Mouse (Mus musculus) ES-CJ7 (cell line): ENCODE measurements at regions not wholly inside any gene's neighbourhood (a gene's known extent, or its start where the extent isn't known, plus 50 kb on each side); places are given as distances from the start of the nearest gene placed in this dataset.

Experiments
- DNase-seq: peaks from one replicate; pipeline ENCODE4 v3.0.0; 2011; ENCODE audit warnings: low read depth, low spot score

- no peak for DNase-seq
These were observed 58.8 kb upstream of the Fut8 start for GRCm38 (mm10) chr12:77179138-77179537.

DNA sequence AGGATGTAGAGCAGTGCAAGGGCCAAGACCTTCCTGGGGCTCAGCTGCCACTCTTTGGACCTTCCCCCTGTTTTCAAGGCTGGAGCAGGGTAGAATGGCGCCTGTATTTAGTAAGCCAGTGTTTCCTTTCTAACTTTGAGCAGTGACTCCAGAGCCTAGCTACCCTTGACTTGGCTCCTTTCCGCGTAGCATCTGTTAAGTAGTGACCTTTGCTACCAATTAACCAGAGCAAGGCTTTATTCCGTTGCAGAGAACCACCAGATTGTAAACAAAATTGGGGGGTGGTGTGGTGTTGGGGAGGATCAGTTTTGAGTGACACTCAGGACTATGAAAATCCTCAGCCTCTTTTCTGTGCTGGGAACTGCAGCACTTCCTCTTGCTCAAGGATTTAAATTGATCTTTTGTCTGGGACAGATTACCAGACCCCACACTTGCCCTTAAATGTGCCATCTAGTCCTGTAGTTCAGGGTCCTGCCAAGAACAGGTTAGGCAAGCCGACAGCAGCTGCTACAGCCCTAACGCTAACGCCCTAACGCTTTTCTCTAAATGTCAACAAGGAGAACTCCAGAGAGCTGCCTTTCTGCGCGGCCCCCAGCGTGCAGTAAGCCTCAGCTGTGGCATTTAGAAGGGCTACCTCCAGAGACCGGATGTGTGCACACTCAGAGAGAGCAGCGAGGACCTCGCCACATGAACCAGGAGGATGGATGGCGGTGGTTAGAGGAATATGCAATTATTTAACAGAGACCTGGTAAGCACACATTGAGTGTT is 59.9 kb upstream of the Fut8 start:
- no peak for DNase-seq

DNA sequence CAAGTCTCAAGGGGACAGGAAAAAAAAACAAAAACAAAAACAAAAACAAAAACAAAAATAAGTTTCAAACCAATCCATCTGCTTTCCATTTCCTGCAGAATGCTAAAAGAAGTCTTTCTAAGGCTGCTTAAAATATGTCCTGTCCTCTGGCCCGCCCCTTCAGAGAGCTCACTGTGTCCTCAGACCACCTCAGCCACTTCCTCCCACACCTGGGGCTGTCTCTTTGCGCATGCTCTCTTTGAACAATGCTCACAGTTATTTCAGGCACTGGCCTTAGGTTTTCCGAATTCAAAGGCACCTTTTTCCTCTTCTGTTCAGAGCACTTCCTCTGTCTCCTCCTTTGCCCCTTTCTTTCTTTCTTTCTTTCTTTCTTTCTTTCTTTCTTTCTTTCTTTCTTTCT is 60.6 kb upstream of the Fut8 start:
- DNase-seq = peak; percentile 45

- DNase-seq = no peak
These were observed 63.9 kb upstream of the Fut8 start for GRCm38 (mm10) chr12:77174032-77174431.

DNA sequence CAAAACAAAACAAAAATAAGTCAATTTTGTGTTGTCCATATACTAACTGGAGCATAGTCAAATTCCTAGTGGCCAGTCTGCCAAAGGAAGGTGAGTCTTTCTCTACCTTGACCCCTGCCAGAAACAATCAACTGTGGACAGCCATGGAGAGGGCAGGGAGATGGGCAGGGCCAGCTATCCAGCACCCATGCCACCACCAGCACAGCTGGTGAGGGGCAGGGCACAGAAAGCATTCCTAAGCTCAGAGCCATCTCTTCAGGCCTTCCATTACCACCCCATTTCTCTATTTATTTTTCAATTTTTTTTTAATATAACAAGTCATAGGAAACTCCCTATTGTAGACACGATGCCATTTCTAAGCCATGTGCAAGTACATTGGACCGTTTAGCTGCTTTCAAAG is 65.4 kb upstream of the Fut8 start:
- no peak for DNase-seq

DNA sequence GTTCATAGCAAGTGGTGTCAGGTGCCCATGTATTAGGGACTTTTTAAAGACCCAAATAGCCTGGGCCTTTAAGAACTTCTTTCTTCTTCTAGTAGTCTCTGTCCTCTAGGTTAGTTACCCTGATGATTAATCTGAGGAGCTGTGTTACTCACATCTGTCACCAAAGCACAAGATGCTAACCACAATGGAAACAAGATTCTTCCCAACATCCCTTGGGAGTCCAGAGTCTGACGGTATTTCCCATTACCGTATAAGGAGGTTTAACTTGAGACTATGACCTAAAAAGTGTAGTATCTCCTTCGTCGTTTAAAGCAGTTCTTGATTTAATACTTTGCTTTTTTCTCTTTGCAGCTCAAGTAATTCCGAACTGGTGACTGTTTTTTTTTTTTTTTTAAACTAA is 67.7 kb upstream of the Fut8 start:
- DNase-seq = no peak

- no peak for DNase-seq
These were observed 69.6 kb upstream of the Fut8 start for GRCm38 (mm10) chr12:77168367-77168766.

GRCm38 (mm10) chr12:77156698-77157097 is 81.2 kb upstream of the Fut8 start:
- DNase-seq = no peak

GRCm38 (mm10) chr12:77155626-77156025 is 82.3 kb upstream of the Fut8 start:
- DNase-seq = no peak

DNA sequence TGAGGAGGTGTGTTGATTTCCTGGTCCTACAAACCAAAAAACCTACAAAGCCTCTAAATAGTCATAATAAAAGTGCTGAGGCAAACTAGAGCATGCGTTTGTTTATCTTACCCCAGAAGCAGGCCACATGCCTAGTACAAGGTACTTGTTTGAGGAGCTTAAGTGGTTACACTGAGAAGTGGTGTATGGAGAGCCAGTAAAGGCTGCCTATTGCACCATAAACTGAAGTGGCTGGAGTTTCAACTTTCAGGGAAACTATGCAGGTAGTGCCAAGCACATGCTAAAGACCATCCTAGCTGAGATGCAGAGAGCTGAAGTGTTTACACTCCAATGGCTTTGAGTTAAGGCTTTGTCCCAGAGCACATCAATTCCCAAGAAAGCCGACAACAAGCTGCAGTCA is 86.5 kb upstream of the Fut8 start:
- DNase-seq = no peak

- DNase-seq = no peak
These were observed 88.1 kb upstream of the Fut8 start for GRCm38 (mm10) chr12:77149835-77150234.

- no peak for DNase-seq
These were observed 89.8 kb upstream of the Fut8 start for GRCm38 (mm10) chr12:77148146-77148545.

GRCm38 (mm10) chr12:77143958-77144357 is 94.0 kb upstream of the Fut8 start:
- DNase-seq = no peak

- no peak for DNase-seq
These were observed 94.4 kb upstream of the Fut8 start for GRCm38 (mm10) chr12:77143521-77143920.

GRCm38 (mm10) chr12:77143105-77143504 is 94.8 kb upstream of the Fut8 start:
- DNase-seq = peak; percentile 8

DNA sequence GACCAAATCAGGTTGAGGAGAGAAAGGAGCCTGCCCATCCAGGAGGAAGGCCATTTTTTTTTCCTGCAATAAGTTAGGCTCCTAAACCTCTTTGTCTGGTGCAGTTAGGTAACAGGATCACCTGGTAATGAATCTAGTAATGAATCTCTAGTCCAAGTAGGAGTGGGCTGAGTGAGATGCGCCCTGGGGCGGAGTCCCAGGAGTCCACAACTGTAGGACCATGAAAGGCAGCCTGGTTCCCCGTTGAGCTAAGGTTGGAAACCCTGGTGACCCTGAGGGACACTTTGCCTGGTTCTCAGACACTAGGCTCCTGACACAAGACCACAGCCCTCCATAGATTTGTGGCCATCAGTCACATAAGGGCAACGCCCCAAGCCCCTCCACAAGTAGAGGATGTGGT is 95.7 kb upstream of the Fut8 start:
- DNase-seq = no peak

DNA sequence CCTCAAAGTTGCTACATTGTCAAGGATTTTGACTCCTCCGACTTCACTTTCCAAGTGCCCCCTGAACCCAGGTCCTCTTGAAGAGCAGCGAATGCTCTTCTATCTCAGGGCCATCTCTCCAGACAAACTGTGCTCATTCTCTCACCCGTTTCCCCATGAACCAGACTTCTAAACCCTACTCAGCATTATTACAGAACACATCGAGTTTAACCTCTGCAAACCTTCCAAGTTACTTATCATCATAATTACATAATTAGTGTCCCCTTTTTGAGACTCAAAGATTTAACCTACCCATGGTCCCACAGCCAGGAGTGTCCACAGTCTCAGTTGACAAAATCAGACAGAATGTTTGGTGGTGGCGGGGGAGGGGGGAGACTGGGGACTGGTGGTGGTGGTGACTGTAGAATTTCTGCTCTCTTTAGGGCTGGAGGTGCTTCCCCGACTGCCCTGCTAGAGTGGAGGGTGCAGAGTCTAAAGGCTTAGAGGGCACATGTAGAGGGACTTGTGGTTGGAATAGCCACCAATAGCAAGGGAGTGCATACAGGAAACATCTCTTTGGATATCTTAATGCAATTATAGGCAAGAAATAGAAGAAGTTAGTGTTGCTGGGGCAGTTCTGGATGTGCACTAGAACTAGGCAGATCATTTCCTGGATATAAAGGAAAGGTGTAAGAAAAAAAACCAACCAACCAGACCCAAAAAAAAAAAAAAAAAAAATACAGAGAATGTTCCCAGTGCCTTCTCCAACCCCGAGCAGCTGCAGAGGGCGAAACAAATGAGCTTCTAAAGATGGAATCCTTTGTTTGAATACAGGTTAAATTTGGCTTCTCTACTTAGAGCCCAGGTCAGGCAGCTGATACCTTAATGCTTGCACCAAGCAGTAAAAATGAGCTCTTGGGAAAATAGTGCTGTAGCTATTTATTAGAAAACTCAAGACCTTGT is 96.4 kb upstream of the Fut8 start:
- DNase-seq = no peak

DNA sequence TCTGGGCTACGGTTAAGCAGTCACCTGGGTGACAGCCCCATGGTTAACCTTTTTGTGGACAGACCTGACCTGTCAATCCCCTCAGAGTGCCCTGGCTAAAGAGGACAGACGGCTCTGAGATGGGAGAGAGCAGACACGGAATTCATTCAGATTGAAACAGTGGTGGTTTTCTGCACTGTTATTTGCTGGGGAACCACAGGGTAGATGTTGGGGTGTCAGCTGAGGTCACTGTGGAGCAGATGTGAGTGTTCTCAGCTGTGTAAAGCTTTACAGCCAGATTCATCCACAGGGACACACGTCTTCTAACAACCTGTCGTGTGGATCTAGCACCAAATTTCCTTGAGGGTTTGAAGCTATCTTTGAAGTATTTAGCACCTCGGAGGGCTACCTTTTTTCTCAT is 97.3 kb upstream of the Fut8 start:
- no peak for DNase-seq

DNA sequence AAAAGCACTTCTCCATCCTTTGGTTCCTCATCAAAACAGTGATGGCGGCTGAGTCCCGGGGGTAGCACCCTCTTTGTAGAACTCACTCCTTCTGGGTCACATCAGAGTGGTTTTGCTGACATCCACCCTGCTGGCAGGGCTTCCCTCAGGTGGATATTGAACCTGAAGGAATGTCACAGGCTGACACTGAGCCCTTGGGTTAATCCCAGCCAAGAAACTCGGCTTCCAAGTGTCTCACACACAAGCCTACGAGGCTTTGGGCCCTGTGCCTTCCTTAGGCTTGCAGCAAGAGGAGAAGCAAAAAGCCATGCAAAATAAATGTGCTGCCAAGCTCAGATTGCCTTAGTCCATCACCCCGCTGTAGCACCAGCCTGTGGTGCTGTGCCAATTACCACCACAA is 97.8 kb upstream of the Fut8 start:
- no peak for DNase-seq

DNA sequence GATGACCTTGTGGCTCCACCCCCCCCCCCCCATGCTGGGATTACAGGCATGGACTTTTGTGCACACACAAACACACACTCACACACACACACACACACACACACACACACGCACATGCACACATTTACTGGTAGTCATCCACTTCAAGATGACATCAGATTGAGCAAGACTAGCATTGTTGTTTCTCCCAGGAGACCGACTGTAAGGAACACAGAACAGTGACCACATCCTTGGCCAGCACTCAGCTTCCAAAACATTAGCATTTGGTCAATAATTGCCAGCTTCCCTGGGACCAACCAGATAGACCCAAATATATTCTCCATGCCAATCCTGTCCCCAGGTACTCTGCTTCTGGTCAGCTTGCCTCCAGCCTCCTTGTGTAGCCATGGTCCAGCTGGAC is 98.2 kb upstream of the Fut8 start:
- no peak for DNase-seq

- DNase-seq = no peak
These were observed 99.3 kb upstream of the Fut8 start for GRCm38 (mm10) chr12:77138506-77139201.

- no peak for DNase-seq
These were observed 100.6 kb upstream of the Fut8 start for GRCm38 (mm10) chr12:77137291-77137830.
